Mouse (Mus musculus) heart, postnatal 0 days (tissue): ENCODE measurements around the gene Cdkn1b.

ENCODE experiments used
- CTCF ChIP-seq: IDR thresholded peaks from 2 replicates; pipeline ENCODE4 v1.5.1; 2016; ENCODE audit warnings: antibody characterized with exemption, control low read depth, low read depth
- EP300 ChIP-seq: IDR thresholded peaks from 2 replicates; pipeline ENCODE4 v1.6.1; 2016; ENCODE audit warnings: antibody characterized with exemption, low read depth

DNA sequence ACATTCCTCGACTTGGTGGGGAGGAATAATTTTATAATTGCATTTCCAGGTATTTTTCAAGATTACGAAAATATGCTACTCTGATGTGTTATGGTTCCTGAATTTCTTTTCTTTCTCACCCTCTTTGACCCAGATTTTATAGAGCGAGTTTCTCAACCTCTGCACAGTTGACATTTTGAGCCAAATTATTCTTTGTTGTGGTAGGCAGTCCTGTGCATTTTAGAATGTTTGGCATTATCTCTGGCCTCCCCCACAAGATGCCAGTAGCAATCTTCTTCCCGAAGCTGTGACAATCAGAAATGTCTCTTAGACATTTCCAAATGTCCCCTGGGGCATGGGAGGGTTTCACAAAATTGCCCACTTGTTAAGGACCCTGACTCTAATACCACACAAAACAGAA is 3.5 kb downstream of the Cdkn1b start:
- TF ChIP-seq CTCF (no peak), EP300 (no peak)
